Mouse (Mus musculus) kidney, embryonic 14.5 days (tissue): Measurements from ENCODE around the gene Rpl18. TPM values are rescaled to one million over a fixed set of nuclear protein-coding genes. Genes with fewer than 3 reads are reported as not detected.

ENCODE experiments used
- ATAC-seq: fragments of 200-750 bp; cut with Nextera tagmentation; 2 replicates; pipeline ENCODE4 v1.8.0; 2017; ENCODE audit warnings: moderate number of reproducible peaks, mild to moderate bottlenecking, moderate TSS enrichment, moderate library complexity; ENCODE audit not compliant: low FRiP score, low TSS enrichment
- H3K27ac ChIP-seq: fragments of 300-500 bp; sonication (generic); 2 replicates; pipeline ENCODE4 v1.5.1; 2014; ENCODE audit warnings: low read depth, mild to moderate bottlenecking, low read length, moderate library complexity, mixed read lengths
- H3K27me3 ChIP-seq: fragments of 300-500 bp; sonication (generic); 2 replicates; pipeline ENCODE4 v1.6.1; 2014; ENCODE audit warnings: mild to moderate bottlenecking, low read length; ENCODE audit not compliant: control insufficient read depth, insufficient read depth
- H3K36me3 ChIP-seq: fragments of 300-500 bp; sonication (generic); 2 replicates; pipeline ENCODE4 v1.6.1; 2014; ENCODE audit warnings: low read length, mixed read lengths; ENCODE audit not compliant: control insufficient read depth, insufficient read depth
- H3K4me1 ChIP-seq: fragments of 300-500 bp; sonication (generic); 2 replicates; pipeline ENCODE4 v1.6.1; 2014; ENCODE audit warnings: low read length, mixed read lengths; ENCODE audit not compliant: control insufficient read depth, insufficient read depth
- H3K4me2 ChIP-seq: fragments of 300-500 bp; sonication (generic); replicated peaks from 2 replicates; pipeline ENCODE4 v1.6.1; 2014; ENCODE audit warnings: low read depth, mild to moderate bottlenecking, low read length
- H3K4me3 ChIP-seq: fragments of 300-500 bp; sonication (generic); 2 replicates; pipeline ENCODE4 v1.5.1; 2014; ENCODE audit warnings: mild to moderate bottlenecking, low read length
- H3K9ac ChIP-seq: fragments of 300-500 bp; sonication (generic); 2 replicates; pipeline ENCODE4 v1.6.1; 2014; ENCODE audit warnings: low read depth, mild to moderate bottlenecking, low read length, moderate library complexity
- H3K9me3 ChIP-seq: fragments of 300-500 bp; sonication (generic); 2 replicates; pipeline ENCODE4 v1.6.1; 2016; ENCODE audit warnings: low read length; ENCODE audit not compliant: control insufficient read depth
- WGBS: fragments of 180-500 bp; shearing (Covaris S2); extraction: QIAGEN DNeasy Blood & Tissue Kit; methylation state at CpG from one replicate; pipeline ENCODE4 v1.1.7; 2014; 5-methylcytosine and 5-hydroxymethylcytosine counted together
- polyA plus RNA-seq: library from polyadenylated mRNA; unstranded; fragments of >200 nt; fragmentation: Nextera tagmentation; extraction: Ambion mirVana; gene quantifications from 2 replicates; pipeline ENCODE4 v1.2.1, GENCODE M21; 2014

Gene Rpl18
- polyA plus RNA-seq, 1 experiment from 2014 or later: 1,328 TPM

- Histone ChIP-seq H3K4me3 (no peak overlapping the region), H3K27me3 (no peaks in the 10 kb centered on the region), H3K36me3 (peaks cover 18% of the 10 kb centered on the region), H3K27ac (no peak overlapping the region; the same call in 1 of the 2 replicates), H3K9me3 (no peaks in the 10 kb centered on the region), H3K9ac (no peak overlapping the region), H3K4me2 (no peak overlapping the region), H3K4me1 (peaks cover 8% of the 10 kb centered on the region; the same call in 1 of the 2 replicates)
- 16% methylated on average over 16 of the region's 16 CpGs for WGBS
- peak; percentile 44 for ATAC-seq
Observed at GRCm38 (mm10) chr7:45730727-45731431, 15.6 kb downstream of the Rpl18 start.

- no peaks in the 10 kb centered on the region for H3K9me3 ChIP-seq
- H3K4me1 ChIP-seq: peaks cover 8% of the 10 kb centered on the region; the same call in 1 of the 2 replicates
- no peak for ATAC-seq
- H3K4me2 ChIP-seq: no peak overlapping the region
- no peak overlapping the region for H3K4me3 ChIP-seq
- 64% methylated on average over 5 of the region's 5 CpGs for WGBS
- H3K36me3 ChIP-seq: no peaks in the 10 kb centered on the region; the same call in 1 of the 2 replicates
- no peaks in the 10 kb centered on the region for H3K27me3 ChIP-seq
- H3K9ac ChIP-seq: no peak overlapping the region
- H3K27ac ChIP-seq: no peak overlapping the region
Observed at GRCm38 (mm10) chr7:45733477-45733876, 18.2 kb downstream of the Rpl18 start.

GRCm38 (mm10) chr7:45739162-45739763, 24.0 kb downstream of the Rpl18 start:
- H3K36me3 ChIP-seq: no peaks in the 10 kb centered on the region
- H3K9ac ChIP-seq: no peak overlapping the region
- H3K27me3 ChIP-seq: no peaks in the 10 kb centered on the region
- no peak overlapping the region for H3K4me3 ChIP-seq
- no peak overlapping the region for H3K4me2 ChIP-seq
- H3K4me1 ChIP-seq: no peaks in the 10 kb centered on the region
- no peak overlapping the region for H3K27ac ChIP-seq
- 7% methylated on average over 9 of the region's 9 CpGs for WGBS
- peak; percentile 83 for ATAC-seq
- no peaks in the 10 kb centered on the region for H3K9me3 ChIP-seq

GRCm38 (mm10) chr7:45739820-45740219, 24.6 kb downstream of the Rpl18 start:
- Histone ChIP-seq H3K27ac (no peak overlapping the region), H3K27me3 (no peaks in the 10 kb centered on the region), H3K4me1 (no peaks in the 10 kb centered on the region), H3K36me3 (no peaks in the 10 kb centered on the region), H3K4me3 (no peak overlapping the region), H3K9me3 (no peaks in the 10 kb centered on the region), H3K9ac (no peak overlapping the region), H3K4me2 (no peak overlapping the region)
- ATAC-seq: peak; percentile 32; the same call in 1 of the 2 replicates
- 71% methylated on average over 10 of the region's 10 CpGs for WGBS

- H3K27ac ChIP-seq: no peak overlapping the region
- H3K27me3 ChIP-seq: no peaks in the 10 kb centered on the region
- H3K4me2 ChIP-seq: no peak overlapping the region
- H3K36me3 ChIP-seq: no peaks in the 10 kb centered on the region
- 94% methylated on average over 12 of the region's 12 CpGs for WGBS
- no peaks in the 10 kb centered on the region for H3K4me1 ChIP-seq
- ATAC-seq: no peak
- H3K9me3 ChIP-seq: no peaks in the 10 kb centered on the region
- no peak overlapping the region for H3K4me3 ChIP-seq
- H3K9ac ChIP-seq: no peak overlapping the region
Observed at GRCm38 (mm10) chr7:45741308-45741707, 26.1 kb downstream of the Rpl18 start.

GRCm38 (mm10) chr7:45741777-45742176, 26.5 kb downstream of the Rpl18 start:
- H3K9ac ChIP-seq: no peak overlapping the region
- peaks cover 3% of the 10 kb centered on the region; the same call in 1 of the 2 replicates for H3K9me3 ChIP-seq
- peak overlapping the region; percentile 30 for H3K4me3 ChIP-seq
- no peaks in the 10 kb centered on the region for H3K27me3 ChIP-seq
- H3K4me1 ChIP-seq: no peaks in the 10 kb centered on the region
- peak overlapping the region; percentile 46 for H3K4me2 ChIP-seq
- no peak overlapping the region for H3K27ac ChIP-seq
- WGBS: 35% methylated on average over 11 of the region's 11 CpGs
- 0 out of 2 replicates have a peak, but pooled peaks have one; percentile 25 for ATAC-seq
- no peaks in the 10 kb centered on the region for H3K36me3 ChIP-seq

GRCm38 (mm10) chr7:45742338-45742737, 27.1 kb downstream of the Rpl18 start:
- Histone ChIP-seq H3K4me2 (peak overlapping the region; percentile 46), H3K4me3 (peak overlapping the region; percentile 30), H3K27ac (no peak overlapping the region), H3K27me3 (no peaks in the 10 kb centered on the region), H3K9me3 (peaks cover 4% of the 10 kb centered on the region; the same call in 1 of the 2 replicates), H3K9ac (no peak overlapping the region), H3K4me1 (no peaks in the 10 kb centered on the region), H3K36me3 (no peaks in the 10 kb centered on the region)
- 43% methylated on average over 19 of the region's 19 CpGs for WGBS
- ATAC-seq: no peak

GRCm38 (mm10) chr7:45744387-45744786, 29.1 kb downstream of the Rpl18 start:
- Histone ChIP-seq H3K9me3 (peaks cover 4% of the 10 kb centered on the region; the same call in 1 of the 2 replicates), H3K27ac (no peak overlapping the region), H3K27me3 (no peaks in the 10 kb centered on the region), H3K4me2 (no peak overlapping the region), H3K9ac (no peak overlapping the region), H3K36me3 (no peaks in the 10 kb centered on the region), H3K4me3 (no peak overlapping the region), H3K4me1 (peaks cover 4% of the 10 kb centered on the region; the same call in 1 of the 2 replicates)
- WGBS: 28% methylated on average over 2 of the region's 2 CpGs
- peak; percentile 56 for ATAC-seq

- H3K27ac ChIP-seq: no peak overlapping the region
- no peaks in the 10 kb centered on the region for H3K36me3 ChIP-seq
- WGBS: 73% methylated on average over 6 of the region's 6 CpGs
- ATAC-seq: no peak
- no peaks in the 10 kb centered on the region for H3K27me3 ChIP-seq
- no peak overlapping the region for H3K4me3 ChIP-seq
- H3K4me2 ChIP-seq: no peak overlapping the region
- H3K9ac ChIP-seq: no peak overlapping the region
- peaks cover 4% of the 10 kb centered on the region; the same call in 1 of the 2 replicates for H3K9me3 ChIP-seq
- H3K4me1 ChIP-seq: peaks cover 8% of the 10 kb centered on the region
Observed at GRCm38 (mm10) chr7:45746518-45746917, 31.3 kb downstream of the Rpl18 start.
